Mouse (Mus musculus) lung, embryonic 15.5 days (tissue): Measurements from ENCODE around the gene Bcat1. TPM values are rescaled to one million over a fixed set of nuclear protein-coding genes. Genes with fewer than 3 reads are reported as not detected.

ENCODE experiments used
- ATAC-seq: fragments of 200-750 bp; cut with Nextera tagmentation; 2 replicates; pipeline ENCODE4 v1.8.0; 2017; ENCODE audit warnings: moderate number of reproducible peaks, borderline replicate concordance; ENCODE audit not compliant: low FRiP score, low TSS enrichment; ENCODE audit errors: extremely low read depth
- H3K27ac ChIP-seq: fragments of 300-500 bp; sonication (generic); 2 replicates; pipeline ENCODE4 v1.5.1; 2015; ENCODE audit warnings: moderate library complexity, mild to moderate bottlenecking, inconsistent platforms
- H3K27me3 ChIP-seq: fragments of 300-500 bp; sonication (generic); 2 replicates; pipeline ENCODE4 v1.6.1; 2015; ENCODE audit warnings: inconsistent platforms
- H3K36me3 ChIP-seq: fragments of 300-500 bp; sonication (generic); 2 replicates; pipeline ENCODE4 v1.6.1; 2015; ENCODE audit warnings: inconsistent platforms
- H3K4me1 ChIP-seq: fragments of 300-500 bp; sonication (generic); 2 replicates; pipeline ENCODE4 v1.6.1; 2015; ENCODE audit warnings: inconsistent platforms
- H3K4me2 ChIP-seq: fragments of 300-500 bp; sonication (generic); 2 replicates; pipeline ENCODE4 v1.6.1; 2015; ENCODE audit warnings: inconsistent platforms, mild to moderate bottlenecking, moderate library complexity
- H3K4me3 ChIP-seq: fragments of 300-500 bp; sonication (generic); 2 replicates; pipeline ENCODE4 v1.5.1; 2015; ENCODE audit warnings: mild to moderate bottlenecking, inconsistent platforms
- H3K9ac ChIP-seq: fragments of 300-500 bp; sonication (generic); 2 replicates; pipeline ENCODE4 v1.6.1; 2015; ENCODE audit warnings: inconsistent platforms
- H3K9me3 ChIP-seq: fragments of 300-500 bp; sonication (generic); 2 replicates; pipeline ENCODE4 v1.6.1; 2016; ENCODE audit warnings: inconsistent platforms
- WGBS: fragments of 180-500 bp; shearing (Covaris S2); methylation state at CpG from one replicate; pipeline ENCODE4 v1.1.7; 2015; 5-methylcytosine and 5-hydroxymethylcytosine counted together
- polyA plus RNA-seq: library from polyadenylated mRNA; unstranded; fragments of >200 nt; fragmentation: Nextera tagmentation; extraction: Ambion mirVana; gene quantifications from 2 replicates; pipeline ENCODE4 v1.2.1, GENCODE M21; 2015

The Bcat1 gene
- polyA plus RNA-seq: 7.5 and 7.9 TPM in 2 replicates

- Histone ChIP-seq H3K4me1 (peaks cover 14% of the 10 kb centered on the region), H3K4me3 (peak within 1 kb of the TSS; percentile 40), H3K36me3 (no peaks in the 10 kb centered on the region), H3K9ac (peak within 1 kb of the TSS; percentile 17; the same call in 1 of the 2 replicates), H3K27me3 (peaks cover 32% of the 10 kb centered on the region), H3K9me3 (no peaks in the 10 kb centered on the region), H3K27ac (no peak within 1 kb of the TSS), H3K4me2 (peak within 1 kb of the TSS; percentile 91)
- WGBS: under 1% methylated on average over 39 of the region's 39 CpGs
- peak; percentile 63; the same call in 1 of the 2 replicates for ATAC-seq
Measured at GRCm38 (mm10) chr6:145075548-145076224, at the start of gene Bcat1. Bcat1 (minus strand) TSS chr6:145076184.

GRCm38 (mm10) chr6:145125591-145126113, 49.7 kb upstream of the Bcat1 start:
- H3K27ac ChIP-seq: no peak overlapping the region
- WGBS: 34% methylated on average over 7 of the region's 7 CpGs
- no peaks in the 10 kb centered on the region for H3K36me3 ChIP-seq
- H3K27me3 ChIP-seq: no peaks in the 10 kb centered on the region
- peaks cover 8% of the 10 kb centered on the region; the same call in 1 of the 2 replicates for H3K4me1 ChIP-seq
- no peak overlapping the region for H3K4me3 ChIP-seq
- H3K9ac ChIP-seq: no peak overlapping the region
- no peak overlapping the region for H3K4me2 ChIP-seq
- ATAC-seq: no peak
- H3K9me3 ChIP-seq: no peaks in the 10 kb centered on the region

- Histone ChIP-seq H3K27ac (no peak overlapping the region), H3K9ac (no peak overlapping the region), H3K4me1 (peaks cover 8% of the 10 kb centered on the region; the same call in 1 of the 2 replicates), H3K4me3 (no peak overlapping the region), H3K27me3 (no peaks in the 10 kb centered on the region), H3K36me3 (no peaks in the 10 kb centered on the region), H3K9me3 (no peaks in the 10 kb centered on the region), H3K4me2 (no peak overlapping the region)
- 69% methylated on average over 1 of the region's 1 CpGs for WGBS
- ATAC-seq: no peak
Measured at GRCm38 (mm10) chr6:145124621-145125020, 48.6 kb upstream of the Bcat1 start.

DNA sequence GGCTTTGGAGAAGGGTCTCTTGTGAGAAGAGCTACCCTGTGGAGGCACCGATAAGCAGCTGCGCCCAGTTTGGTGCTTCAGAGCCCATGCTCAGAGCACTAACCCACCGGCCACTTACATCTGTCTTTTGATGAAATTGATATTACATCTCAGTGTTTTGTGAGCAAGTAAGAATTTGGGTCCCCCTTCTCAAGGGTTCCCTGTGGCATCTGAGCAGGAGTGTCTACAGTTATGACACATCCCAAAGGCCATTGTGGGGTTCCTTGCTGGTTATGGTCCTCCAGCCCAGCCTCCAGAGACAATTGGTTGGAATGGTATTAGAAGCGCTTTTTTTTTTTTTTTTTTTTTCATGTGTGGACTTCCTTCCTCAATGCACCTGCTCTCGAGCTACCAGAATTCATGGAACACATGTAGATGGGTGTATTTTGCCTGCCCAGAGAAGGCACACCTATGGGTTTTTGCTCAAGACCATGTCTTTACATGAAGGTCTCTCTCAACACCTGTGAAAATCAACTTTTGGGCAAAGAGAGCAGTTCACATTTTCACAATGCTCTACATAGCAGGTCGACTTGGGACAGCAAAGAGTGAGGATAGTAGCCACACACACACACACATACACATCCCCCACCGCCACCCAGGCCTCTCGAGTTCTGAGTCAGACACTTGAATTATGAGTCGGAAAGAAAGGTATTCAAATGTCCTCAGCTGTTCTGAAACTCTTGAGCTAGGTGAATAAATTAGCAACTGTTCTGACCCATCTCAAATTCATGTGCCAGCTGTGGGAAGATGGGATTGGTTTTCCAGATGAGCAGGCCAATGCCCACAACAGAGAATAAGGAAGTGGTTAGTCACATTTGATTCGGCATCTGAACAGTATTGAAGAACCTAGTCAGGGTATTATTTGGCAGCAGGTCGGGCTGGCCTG, 47.4 kb upstream of the Bcat1 start:
- no peak overlapping the region for H3K27ac ChIP-seq
- ATAC-seq: no peak
- no peak overlapping the region for H3K4me3 ChIP-seq
- no peaks in the 10 kb centered on the region for H3K27me3 ChIP-seq
- H3K9me3 ChIP-seq: no peaks in the 10 kb centered on the region
- 73% methylated on average over 11 of the region's 11 CpGs for WGBS
- no peak overlapping the region for H3K4me2 ChIP-seq
- H3K36me3 ChIP-seq: no peaks in the 10 kb centered on the region
- H3K4me1 ChIP-seq: peaks cover 8% of the 10 kb centered on the region; the same call in 1 of the 2 replicates
- no peak overlapping the region for H3K9ac ChIP-seq

GRCm38 (mm10) chr6:145122423-145123059, 46.6 kb upstream of the Bcat1 start:
- Histone ChIP-seq H3K27ac (no peak overlapping the region), H3K4me2 (no peak overlapping the region), H3K4me3 (no peak overlapping the region), H3K9me3 (no peaks in the 10 kb centered on the region), H3K4me1 (peaks cover 8% of the 10 kb centered on the region; the same call in 1 of the 2 replicates), H3K27me3 (no peaks in the 10 kb centered on the region), H3K9ac (no peak overlapping the region), H3K36me3 (no peaks in the 10 kb centered on the region)
- 48% methylated on average over 8 of the region's 8 CpGs for WGBS
- no peak for ATAC-seq

GRCm38 (mm10) chr6:145121590-145122420, 45.8 kb upstream of the Bcat1 start:
- no peak overlapping the region for H3K4me3 ChIP-seq
- WGBS: 55% methylated on average over 21 of the region's 21 CpGs

GRCm38 (mm10) chr6:145120787-145121589, 45.0 kb upstream of the Bcat1 start:
- H3K9ac ChIP-seq: no peak overlapping the region
- H3K4me2 ChIP-seq: peak overlapping the region; percentile 11
- H3K27me3 ChIP-seq: no peaks in the 10 kb centered on the region
- H3K4me1 ChIP-seq: peaks cover 16% of the 10 kb centered on the region
- no peak overlapping the region for H3K27ac ChIP-seq
- no peaks in the 10 kb centered on the region for H3K36me3 ChIP-seq
- 26% methylated on average over 18 of the region's 18 CpGs for WGBS
- no peaks in the 10 kb centered on the region for H3K9me3 ChIP-seq
- ATAC-seq: no peak
- H3K4me3 ChIP-seq: no peak overlapping the region

More at GRCm38 (mm10) chr6:145121590-145122420, 45.8 kb upstream of the Bcat1 start:
- no peak overlapping the region for H3K4me2 ChIP-seq
- no peaks in the 10 kb centered on the region for H3K27me3 ChIP-seq
- no peak overlapping the region for H3K9ac ChIP-seq
- H3K9me3 ChIP-seq: no peaks in the 10 kb centered on the region
- H3K27ac ChIP-seq: no peak overlapping the region
- ATAC-seq: no peak; the same call in 1 of the 2 replicates
- H3K36me3 ChIP-seq: no peaks in the 10 kb centered on the region
- peaks cover 8% of the 10 kb centered on the region; the same call in 1 of the 2 replicates for H3K4me1 ChIP-seq

DNA sequence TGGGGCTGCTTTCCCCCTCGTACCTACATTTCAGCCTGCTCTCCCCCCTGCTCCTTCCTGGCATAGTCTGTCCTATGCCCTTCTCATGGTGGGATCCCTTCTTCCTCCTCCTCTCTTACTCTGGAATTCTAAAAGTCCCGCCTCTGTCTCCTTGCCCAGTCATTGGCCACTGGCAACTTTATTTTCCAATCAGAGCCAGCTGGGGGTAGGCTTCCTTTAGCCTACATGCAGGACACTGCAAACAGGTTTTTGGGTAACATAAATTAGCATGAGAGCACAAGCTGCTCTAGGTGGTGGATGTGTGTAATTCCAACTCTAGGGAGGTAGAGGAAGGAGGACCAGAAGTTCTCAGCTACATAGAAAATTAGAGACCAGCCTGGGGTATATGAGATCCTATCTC, 44.1 kb upstream of the Bcat1 start:
- WGBS: 73% methylated on average over 2 of the region's 2 CpGs
- Histone ChIP-seq H3K9me3 (no peaks in the 10 kb centered on the region), H3K4me3 (no peak overlapping the region), H3K27ac (no peak overlapping the region), H3K36me3 (no peaks in the 10 kb centered on the region), H3K9ac (no peak overlapping the region), H3K4me2 (no peak overlapping the region), H3K4me1 (peaks cover 16% of the 10 kb centered on the region), H3K27me3 (no peaks in the 10 kb centered on the region)
- no peak for ATAC-seq

- Histone ChIP-seq H3K4me2 (no peak overlapping the region), H3K9ac (no peak overlapping the region), H3K36me3 (no peaks in the 10 kb centered on the region), H3K4me1 (peaks cover 11% of the 10 kb centered on the region), H3K9me3 (no peaks in the 10 kb centered on the region), H3K27ac (peak overlapping the region; percentile 48; the same call in 1 of the 2 replicates), H3K27me3 (no peaks in the 10 kb centered on the region), H3K4me3 (no peak overlapping the region)
- peak; percentile 72; the same call in 1 of the 2 replicates for ATAC-seq
- WGBS: 12% methylated on average over 4 of the region's 4 CpGs
Measured at GRCm38 (mm10) chr6:145116098-145116672, 40.2 kb upstream of the Bcat1 start.
